17 mouse cellular contexts compared by ENCODE assay signal in the genomic region with DNA sequence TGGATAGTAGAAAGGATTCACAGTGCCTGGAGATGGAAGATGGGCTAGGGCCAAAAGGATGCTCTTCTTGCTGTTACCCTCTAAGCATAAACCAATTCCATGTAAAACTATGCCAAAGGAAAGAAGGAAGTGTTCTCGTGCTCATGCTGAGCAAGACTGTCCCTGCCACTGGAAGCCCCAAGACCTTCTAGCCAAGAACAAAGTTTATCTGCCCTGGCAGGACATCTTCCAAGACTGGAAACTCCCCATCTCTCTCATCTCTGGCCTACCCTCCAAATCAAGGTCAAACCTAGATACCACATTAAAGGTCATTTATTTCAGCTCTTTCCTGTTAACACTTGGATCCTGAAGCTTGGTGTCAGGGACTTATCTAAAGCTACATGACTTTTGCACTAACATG. TPM values are rescaled to one million over a fixed set of nuclear protein-coding genes. Genes with fewer than 3 reads are reported as not detected.
DNase-seq lines count a peak whose midpoint lies in the region.
"Had no signal": no experiment of that assay in that cellular context is flagged by ENCODE, and none has a peak within 500 bp of the region (broad histone marks: within the 10 kb centered on the region; RNA-seq: fewer than 3 reads in every experiment).

No protein-coding gene starts in this region.

- peak; percentile 55 for DNase-seq in adrenal gland, adult 2 months
- no peak for DNase-seq in adrenal gland, postnatal 25 days
- DNase-seq in heart, adult 11 months = peak; percentile 42
- DNase-seq in heart, postnatal 4 days = no peak
- peak; percentile 54 for DNase-seq in ovary, adult 18-20 months (ENCODE audit: low spot score)
- DNase-seq in ovary, postnatal 36 days (ENCODE audit: low spot score) = no peak
- DNase-seq: adrenal gland, postnatal 10 days; cerebellum, adult 11 months; cerebellum, adult 18-20 months; cerebellum, adult 8-10 months; cerebellum, adult 9-11 months; cerebellum, postnatal 14 days; cerebellum, postnatal 36 days; embryo, embryonic 11 days had no signal

RNA-seq across cellular contexts. Expression of gene Scn3b, which starts 25.8 kb away (rescaled TPM):
- total RNA-seq in adrenal gland, adult 2 months (2021) = 1 to 10 TPM; 5.2 to 8.3 TPM
- 0.88 and 0.90 TPM in 2 replicates for polyA plus RNA-seq in adrenal gland, adult 2 months (2012; rRNA removed)
- total RNA-seq in adrenal gland, postnatal 25 days (2021) = 4.0 and 6.1 TPM in 2 replicates
- total RNA-seq in heart, postnatal 4 days (2021) = under 1 TPM; 0.67 to 0.99 TPM
- total RNA-seq: MEL had no signal
- polyA plus RNA-seq: C2C12; erythroblast, embryonic 14.5 days had no signal

Comparison
In these comparisons a context has a peak if more than half of its experiments do, and no peak if none do; other contexts are left out.
1. DNase-seq: peak in adrenal gland, adult 2 months (single experiment), heart, adult 11 months (single experiment) and ovary, adult 18-20 months (single experiment); none in adrenal gland, postnatal 25 days (single experiment), heart, postnatal 4 days (single experiment) and ovary, postnatal 36 days (single experiment).